Mouse (Mus musculus) lung, postnatal 0 days (tissue): Measurements from ENCODE around the gene Fuca1. TPM values are rescaled to one million over a fixed set of nuclear protein-coding genes. Genes with fewer than 3 reads are reported as not detected.

Experiments
- ATAC-seq: fragments of 200-750 bp; cut with Nextera tagmentation; 2 replicates; pipeline ENCODE4 v1.8.0; 2017; ENCODE audit warnings: moderate library complexity
- DNase-seq: peaks from one replicate; pipeline ENCODE4 v3.0.0-alpha.2; 2016; ENCODE audit warnings: low spot score
- H3K27ac ChIP-seq: fragments of 300-500 bp; sonication (generic); 2 replicates; pipeline ENCODE4 v1.5.1; 2014; ENCODE audit warnings: antibody characterized with exemption, mild to moderate bottlenecking, low read length, mixed read lengths
- H3K27me3 ChIP-seq: fragments of 300-500 bp; sonication (generic); replicated peaks from 2 replicates; pipeline ENCODE4 v1.6.1; 2014; ENCODE audit warnings: low read length, mixed read lengths; ENCODE audit not compliant: insufficient read depth
- H3K36me3 ChIP-seq: fragments of 300-500 bp; sonication (generic); 2 replicates; pipeline ENCODE4 v1.6.1; 2014; ENCODE audit warnings: low read length, mixed read lengths; ENCODE audit not compliant: insufficient read depth
- H3K4me1 ChIP-seq: fragments of 300-500 bp; sonication (generic); 2 replicates; pipeline ENCODE4 v1.6.1; 2014; ENCODE audit warnings: antibody characterized with exemption, low read depth, low read length, mixed read lengths; ENCODE audit not compliant: insufficient read depth
- H3K4me2 ChIP-seq: fragments of 300-500 bp; sonication (generic); replicated peaks from 2 replicates; pipeline ENCODE4 v1.6.1; 2014; ENCODE audit warnings: low read depth, mild to moderate bottlenecking, low read length, moderate library complexity, mixed read lengths
- H3K4me3 ChIP-seq: fragments of 300-500 bp; sonication (generic); 2 replicates; pipeline ENCODE4 v1.5.1; 2014; ENCODE audit warnings: low read depth, low read length
- H3K9ac ChIP-seq: fragments of 300-500 bp; sonication (generic); replicated peaks from 2 replicates; pipeline ENCODE4 v1.6.1; 2014; ENCODE audit warnings: low read depth, mild to moderate bottlenecking
- H3K9me3 ChIP-seq: fragments of 300-500 bp; sonication (generic); 2 replicates; pipeline ENCODE4 v1.6.1; 2016; ENCODE audit warnings: low read length, mixed read lengths
- CTCF ChIP-seq: IDR thresholded peaks from 2 replicates; pipeline ENCODE4 v1.5.1; 2016; ENCODE audit warnings: antibody characterized with exemption, mild to moderate bottlenecking
- EP300 ChIP-seq: IDR thresholded peaks from 2 replicates; pipeline ENCODE4 v1.6.1; 2016; ENCODE audit warnings: antibody characterized with exemption, mild to moderate bottlenecking, control low read depth
- WGBS: fragments of 180-500 bp; shearing (Covaris S2); extraction: QIAGEN DNeasy Blood & Tissue Kit; methylation state at CpG from one replicate; pipeline ENCODE4 v1.1.7; 2014; 5-methylcytosine and 5-hydroxymethylcytosine counted together
- polyA plus RNA-seq: library from polyadenylated mRNA; unstranded; fragments of >200 nt; fragmentation: Nextera tagmentation; extraction: Ambion mirVana; gene quantifications from 2 replicates; pipeline ENCODE4 v1.2.1, GENCODE M21; 2015

Fuca1 gene
- polyA plus RNA-seq, 1 experiment from 2014 or later: 131 TPM

DNA sequence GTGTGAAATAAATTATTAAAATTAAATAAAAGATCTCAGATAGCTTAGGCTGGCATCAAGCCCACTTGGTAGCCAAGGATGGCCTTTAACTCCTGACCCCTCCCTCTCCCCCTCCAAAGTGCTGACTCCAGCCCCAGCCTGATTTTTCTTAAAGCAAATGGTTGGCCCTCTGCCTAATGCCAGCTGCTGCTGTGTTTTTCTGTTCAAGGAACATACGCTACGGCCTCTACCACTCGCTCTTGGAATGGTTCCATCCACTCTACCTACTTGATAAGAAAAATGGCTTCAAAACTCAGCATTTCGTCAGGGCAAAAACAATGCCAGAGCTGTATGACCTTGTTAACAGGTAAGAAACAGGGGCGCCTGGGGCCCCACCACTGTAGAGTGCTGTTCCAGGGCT lies 4.8 kb downstream of the Fuca1 start:
- Histone ChIP-seq H3K4me2 (no peak overlapping the region), H3K27me3 (no peaks in the 10 kb centered on the region), H3K9ac (no peak overlapping the region), H3K4me1 (peaks cover 4% of the 10 kb centered on the region; the same call in 1 of the 2 replicates), H3K4me3 (no peak overlapping the region), H3K27ac (peak overlapping the region; percentile 38; the same call in 1 of the 2 replicates), H3K9me3 (no peaks in the 10 kb centered on the region), H3K36me3 (peaks cover 17% of the 10 kb centered on the region)
- TF ChIP-seq CTCF: no peak
- no peak for TF ChIP-seq EP300
- ATAC-seq: no peak
- 56% methylated on average over 5 of the region's 5 CpGs for WGBS
- no peak for DNase-seq

DNA sequence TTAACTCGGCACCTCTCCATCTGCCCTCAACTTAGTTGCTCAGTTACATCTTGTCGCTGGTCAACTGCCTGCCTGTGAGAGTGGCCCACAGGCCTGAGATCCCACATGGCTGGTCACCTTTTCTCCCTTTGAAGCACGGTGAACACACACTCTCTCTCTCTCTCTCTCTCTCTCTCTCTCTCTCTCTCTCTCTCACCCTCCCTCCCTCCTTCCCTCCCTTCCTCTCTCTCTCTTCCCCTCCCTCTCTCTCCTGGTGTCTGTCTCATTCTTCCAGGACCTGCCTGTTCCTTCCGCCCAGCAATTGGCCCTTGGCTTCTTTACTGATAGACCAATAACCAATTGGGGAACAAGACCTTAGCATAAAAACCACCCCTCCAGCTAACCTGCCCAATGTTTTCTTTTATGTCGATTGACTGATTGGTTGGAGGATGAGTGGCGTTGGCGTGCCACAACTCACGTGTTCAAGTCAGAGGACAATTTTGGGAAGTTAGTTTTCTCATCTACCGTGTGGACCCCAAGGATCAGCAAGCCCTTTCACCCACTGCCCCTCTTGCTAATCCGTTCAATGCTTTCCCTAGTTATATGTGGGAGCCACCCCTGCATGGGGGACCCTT lies 5.8 kb downstream of the Fuca1 start:
- 78% methylated on average over 10 of the region's 10 CpGs for WGBS
- TF ChIP-seq EP300 (no peak), CTCF (no peak)
- Histone ChIP-seq H3K4me2 (no peak overlapping the region), H3K27ac (no peak overlapping the region), H3K4me1 (peaks cover 4% of the 10 kb centered on the region; the same call in 1 of the 2 replicates), H3K27me3 (no peaks in the 10 kb centered on the region), H3K9ac (no peak overlapping the region), H3K36me3 (peaks cover 17% of the 10 kb centered on the region), H3K9me3 (no peaks in the 10 kb centered on the region), H3K4me3 (no peak overlapping the region)
- ATAC-seq (no peak), DNase-seq (no peak)

DNA sequence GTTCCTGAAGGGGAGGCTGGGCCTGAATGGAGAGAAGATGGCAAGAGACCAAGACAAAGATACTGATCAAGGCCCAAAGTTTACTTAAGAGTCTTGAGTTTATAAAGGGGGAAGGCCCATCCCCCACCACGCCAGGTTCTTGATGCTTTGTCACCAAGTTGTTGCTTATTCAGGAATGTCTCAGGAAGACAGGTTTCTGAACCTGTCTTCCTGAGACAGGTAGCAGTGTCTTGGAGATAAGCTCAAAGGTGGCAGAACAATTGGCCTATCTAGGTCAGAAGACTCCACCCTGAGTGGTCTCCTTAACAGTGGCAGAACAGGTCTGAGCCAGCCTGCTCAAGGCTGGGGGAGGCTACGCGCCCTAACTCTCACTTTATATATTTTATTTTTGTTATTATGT lies 6.3 kb downstream of the Fuca1 start:
- no peak for TF ChIP-seq CTCF
- no peak overlapping the region for H3K4me2 ChIP-seq
- no peak overlapping the region for H3K9ac ChIP-seq
- ATAC-seq: no peak
- no peaks in the 10 kb centered on the region for H3K9me3 ChIP-seq
- H3K4me3 ChIP-seq: no peak overlapping the region
- DNase-seq: no peak
- no peaks in the 10 kb centered on the region for H3K27me3 ChIP-seq
- H3K4me1 ChIP-seq: peaks cover 2% of the 10 kb centered on the region; the same call in 1 of the 2 replicates
- 79% methylated on average over 3 of the region's 3 CpGs for WGBS
- H3K27ac ChIP-seq: no peak overlapping the region
- H3K36me3 ChIP-seq: peaks cover 17% of the 10 kb centered on the region

DNA sequence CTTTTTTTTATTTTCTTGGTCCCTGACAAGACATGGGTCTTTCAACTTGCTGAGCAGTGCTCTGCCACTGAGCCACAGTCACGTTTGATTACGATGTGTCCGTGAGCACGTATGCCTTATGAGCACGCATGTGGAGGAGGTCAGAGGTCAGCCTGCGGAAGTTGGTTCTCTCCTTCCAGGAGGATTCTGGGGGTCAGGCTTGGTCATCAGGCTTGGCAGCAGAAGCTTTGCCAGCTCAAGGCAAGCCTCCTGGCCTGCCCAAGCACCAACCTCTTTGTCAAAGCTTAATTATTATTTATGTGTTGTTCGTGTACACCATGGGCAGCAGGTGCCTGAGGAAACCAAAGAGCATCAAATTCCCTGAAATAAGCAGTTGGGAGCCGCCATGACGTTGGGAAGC lies 7.8 kb downstream of the Fuca1 start:
- TF ChIP-seq CTCF (no peak), EP300 (no peak)
- no peak overlapping the region for H3K27ac ChIP-seq
- DNase-seq (no peak), ATAC-seq (no peak)
- H3K4me3 ChIP-seq: no peak overlapping the region
- H3K36me3 ChIP-seq: peaks cover 21% of the 10 kb centered on the region
- H3K27me3 ChIP-seq: no peaks in the 10 kb centered on the region
- no peak overlapping the region for H3K9ac ChIP-seq
- no peak overlapping the region for H3K4me2 ChIP-seq
- no peaks in the 10 kb centered on the region for H3K9me3 ChIP-seq
- WGBS: 91% methylated on average over 9 of the region's 9 CpGs
- H3K4me1 ChIP-seq: no peaks in the 10 kb centered on the region

DNA sequence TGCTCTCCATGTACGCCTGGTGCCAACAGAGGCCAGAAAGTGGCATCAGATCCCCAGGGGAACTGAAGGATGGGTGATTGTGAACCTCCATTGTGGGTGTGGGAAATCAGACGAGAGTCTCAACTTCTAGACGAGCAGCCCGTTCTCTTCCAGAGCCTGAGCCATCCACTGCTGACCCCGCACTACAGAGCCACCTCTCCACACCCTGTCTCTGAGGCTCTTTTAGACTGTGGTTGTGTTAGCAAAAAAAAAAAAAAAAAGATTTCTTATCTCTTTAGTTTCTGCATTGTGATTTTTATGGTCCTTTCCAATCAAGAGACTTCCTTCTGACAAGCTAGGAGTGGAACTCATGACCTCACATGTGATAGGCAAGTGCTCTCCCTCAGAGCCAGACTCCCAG lies 8.9 kb downstream of the Fuca1 start:
- no peak overlapping the region for H3K4me3 ChIP-seq
- no peak overlapping the region for H3K27ac ChIP-seq
- H3K9me3 ChIP-seq: no peaks in the 10 kb centered on the region
- no peak overlapping the region for H3K4me2 ChIP-seq
- DNase-seq (no peak), ATAC-seq (no peak)
- H3K4me1 ChIP-seq: no peaks in the 10 kb centered on the region
- H3K27me3 ChIP-seq: no peaks in the 10 kb centered on the region
- H3K9ac ChIP-seq: no peak overlapping the region
- H3K36me3 ChIP-seq: peaks cover 23% of the 10 kb centered on the region
- 72% methylated on average over 5 of the region's 5 CpGs for WGBS
- TF ChIP-seq EP300 (no peak), CTCF (no peak)

DNA sequence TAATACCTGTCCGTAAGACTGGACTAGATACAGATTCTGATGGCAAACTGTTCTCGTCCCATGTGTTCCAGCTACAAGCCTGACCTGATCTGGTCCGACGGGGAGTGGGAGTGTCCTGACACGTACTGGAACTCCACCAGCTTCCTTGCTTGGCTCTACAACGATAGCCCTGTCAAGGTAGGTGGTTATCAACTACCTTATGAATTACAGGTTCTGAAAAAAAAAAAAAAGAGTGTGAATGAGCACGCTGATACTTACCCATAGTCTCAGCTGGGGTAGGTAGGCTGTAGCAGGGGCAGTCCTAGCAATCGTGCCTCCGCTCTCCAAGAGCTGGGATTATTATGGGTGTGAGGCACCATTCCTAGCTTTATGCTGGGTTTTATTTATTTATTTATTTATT lies 9.3 kb downstream of the Fuca1 start:
- Histone ChIP-seq H3K27me3 (no peaks in the 10 kb centered on the region), H3K9me3 (no peaks in the 10 kb centered on the region), H3K4me2 (no peak overlapping the region), H3K27ac (no peak overlapping the region), H3K36me3 (peaks cover 23% of the 10 kb centered on the region), H3K4me1 (no peaks in the 10 kb centered on the region), H3K4me3 (no peak overlapping the region), H3K9ac (no peak overlapping the region)
- 80% methylated on average over 9 of the region's 9 CpGs for WGBS
- DNase-seq: no peak
- TF ChIP-seq EP300 (no peak), CTCF (no peak)
- ATAC-seq: no peak

DNA sequence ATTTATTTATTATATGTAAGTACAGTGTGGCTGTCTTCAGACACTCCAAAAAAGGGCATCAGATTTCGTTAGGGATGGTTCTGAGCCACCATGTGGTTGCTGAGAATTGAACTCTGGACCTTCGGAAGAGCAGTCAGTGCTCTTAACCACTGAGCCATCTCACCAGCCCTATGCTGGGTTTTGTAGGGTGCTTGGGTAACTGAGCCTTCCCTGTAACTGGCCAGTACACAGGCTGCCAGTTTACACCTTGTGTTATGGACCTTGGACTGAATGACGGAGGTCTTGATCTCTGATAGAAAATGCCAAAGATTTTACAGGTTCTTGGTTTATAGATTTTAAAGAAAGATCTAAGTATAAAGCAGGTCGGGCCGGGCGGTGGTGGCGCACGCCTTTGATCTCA lies 9.7 kb downstream of the Fuca1 start:
- no peak overlapping the region for H3K9ac ChIP-seq
- no peak overlapping the region for H3K4me2 ChIP-seq
- no peak overlapping the region for H3K27ac ChIP-seq
- no peaks in the 10 kb centered on the region for H3K9me3 ChIP-seq
- peaks cover 23% of the 10 kb centered on the region for H3K36me3 ChIP-seq
- no peak overlapping the region for H3K4me3 ChIP-seq
- no peaks in the 10 kb centered on the region for H3K4me1 ChIP-seq
- 98% methylated on average over 8 of the region's 8 CpGs for WGBS
- DNase-seq (no peak), ATAC-seq (no peak)
- TF ChIP-seq EP300: no peak
- TF ChIP-seq CTCF: no peak
- H3K27me3 ChIP-seq: no peaks in the 10 kb centered on the region
